Mouse (Mus musculus) lung, embryonic 14.5 days (tissue): ENCODE data around the gene Fbxo9. TPM values are rescaled to one million over a fixed set of nuclear protein-coding genes. Genes with fewer than 3 reads are reported as not detected.

ENCODE experiments used
- ATAC-seq: fragments of 200-750 bp; cut with Nextera tagmentation; 2 replicates; pipeline ENCODE4 v1.8.0; 2017; ENCODE audit warnings: mild to moderate bottlenecking, moderate TSS enrichment, moderate library complexity; ENCODE audit not compliant: insufficient read depth
- DNase-seq: peaks from one replicate; pipeline ENCODE4 v3.0.0-alpha.2; 2015
- H3K27ac ChIP-seq: fragments of 300-500 bp; sonication (generic); 2 replicates; pipeline ENCODE4 v1.5.1; 2014; ENCODE audit warnings: low read depth, mild to moderate bottlenecking, moderate library complexity
- H3K27me3 ChIP-seq: fragments of 300-500 bp; sonication (generic); 2 replicates; pipeline ENCODE4 v1.6.1; 2014; ENCODE audit warnings: low read length, control low read depth; ENCODE audit not compliant: insufficient read depth
- H3K36me3 ChIP-seq: fragments of 300-500 bp; sonication (generic); 2 replicates; pipeline ENCODE4 v1.6.1; 2014; ENCODE audit warnings: control low read depth; ENCODE audit not compliant: insufficient read depth
- H3K4me1 ChIP-seq: fragments of 300-500 bp; sonication (generic); 2 replicates; pipeline ENCODE4 v1.6.1; 2014; ENCODE audit warnings: antibody characterized with exemption, control low read depth; ENCODE audit not compliant: insufficient read depth
- H3K4me2 ChIP-seq: fragments of 300-500 bp; sonication (generic); 2 replicates; pipeline ENCODE4 v1.6.1; 2014; ENCODE audit warnings: mild to moderate bottlenecking
- H3K4me3 ChIP-seq: fragments of 300-500 bp; sonication (generic); 2 replicates; pipeline ENCODE4 v1.5.1; 2014; ENCODE audit warnings: low read depth, low read length
- H3K9ac ChIP-seq: fragments of 300-500 bp; sonication (generic); 2 replicates; pipeline ENCODE4 v1.6.1; 2014
- H3K9me3 ChIP-seq: fragments of 300-500 bp; sonication (generic); 2 replicates; pipeline ENCODE4 v1.6.1; 2016; ENCODE audit warnings: low read depth, low read length, control low read depth
- CTCF ChIP-seq: IDR thresholded peaks from 2 replicates; pipeline ENCODE4 v1.5.1; 2016; ENCODE audit warnings: antibody characterized with exemption, low read depth
- WGBS: fragments of 180-500 bp; shearing (Covaris S2); extraction: QIAGEN DNeasy Blood & Tissue Kit; methylation state at CpG from one replicate; pipeline ENCODE4 v1.1.7; 2014; 5-methylcytosine and 5-hydroxymethylcytosine counted together
- polyA plus RNA-seq: library from polyadenylated mRNA; unstranded; fragments of >200 nt; fragmentation: Nextera tagmentation; extraction: Ambion mirVana; gene quantifications from 2 replicates; pipeline ENCODE4 v1.2.1, GENCODE M21; 2014

Gene Fbxo9
- polyA plus RNA-seq, 1 experiment from 2014 or later: 41.8 TPM

DNA sequence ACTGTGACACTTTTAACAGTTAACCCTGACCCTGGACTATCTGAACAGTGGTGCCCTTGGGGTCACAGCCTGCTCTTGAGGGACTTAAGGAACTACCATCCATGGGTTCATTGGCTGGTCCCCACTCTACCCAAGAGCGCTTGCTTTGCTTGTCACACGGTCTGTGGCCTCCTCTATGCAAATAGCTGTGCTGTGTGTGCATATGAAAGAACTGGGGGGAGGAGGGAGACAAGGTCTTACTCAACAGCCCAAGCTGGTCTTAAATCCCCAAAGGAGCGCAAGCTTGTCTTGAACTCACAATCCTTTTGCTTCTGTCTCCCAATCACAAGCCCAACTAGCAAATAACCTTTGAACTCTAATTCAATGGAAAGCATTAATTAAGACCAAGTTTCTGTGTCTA lies 54.6 kb downstream of the Fbxo9 start:
- DNase-seq: no peak
- H3K27me3 ChIP-seq: no peaks in the 10 kb centered on the region
- no peak for TF ChIP-seq CTCF
- H3K4me3 ChIP-seq: no peak overlapping the region
- H3K9me3 ChIP-seq: no peaks in the 10 kb centered on the region
- no peaks in the 10 kb centered on the region for H3K36me3 ChIP-seq
- no peak for ATAC-seq
- no peak overlapping the region for H3K4me2 ChIP-seq
- H3K9ac ChIP-seq: no peak overlapping the region
- no peak overlapping the region for H3K27ac ChIP-seq
- 76% methylated on average over 3 of the region's 3 CpGs for WGBS
- H3K4me1 ChIP-seq: no peaks in the 10 kb centered on the region

DNA sequence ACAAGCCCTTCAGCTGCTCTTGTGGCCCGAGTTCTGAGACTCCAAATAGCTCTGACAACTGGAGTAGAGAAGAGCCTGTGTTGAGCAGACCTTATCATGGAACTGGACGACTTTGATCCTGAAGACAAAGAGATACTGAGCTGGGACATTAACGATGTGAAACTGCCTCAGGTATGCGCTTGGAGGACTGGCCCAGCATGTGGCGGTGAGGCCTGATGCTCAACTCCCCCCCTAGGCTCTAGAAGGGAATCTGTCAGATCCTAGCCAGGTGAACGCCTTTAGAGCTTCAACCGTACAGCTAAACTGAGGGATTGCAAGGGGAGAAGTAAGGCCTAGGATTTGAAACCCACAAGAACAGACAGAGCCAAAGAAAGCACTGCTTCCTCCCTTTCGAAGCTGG lies 55.0 kb downstream of the Fbxo9 start:
- 65% methylated on average over 8 of the region's 8 CpGs for WGBS
- DNase-seq (no peak), ATAC-seq (no peak)
- no peaks in the 10 kb centered on the region for H3K9me3 ChIP-seq
- H3K27me3 ChIP-seq: no peaks in the 10 kb centered on the region
- H3K27ac ChIP-seq: no peak overlapping the region
- no peaks in the 10 kb centered on the region for H3K36me3 ChIP-seq
- no peak overlapping the region for H3K9ac ChIP-seq
- H3K4me2 ChIP-seq: no peak overlapping the region
- H3K4me1 ChIP-seq: no peaks in the 10 kb centered on the region
- no peak for TF ChIP-seq CTCF
- no peak overlapping the region for H3K4me3 ChIP-seq

DNA sequence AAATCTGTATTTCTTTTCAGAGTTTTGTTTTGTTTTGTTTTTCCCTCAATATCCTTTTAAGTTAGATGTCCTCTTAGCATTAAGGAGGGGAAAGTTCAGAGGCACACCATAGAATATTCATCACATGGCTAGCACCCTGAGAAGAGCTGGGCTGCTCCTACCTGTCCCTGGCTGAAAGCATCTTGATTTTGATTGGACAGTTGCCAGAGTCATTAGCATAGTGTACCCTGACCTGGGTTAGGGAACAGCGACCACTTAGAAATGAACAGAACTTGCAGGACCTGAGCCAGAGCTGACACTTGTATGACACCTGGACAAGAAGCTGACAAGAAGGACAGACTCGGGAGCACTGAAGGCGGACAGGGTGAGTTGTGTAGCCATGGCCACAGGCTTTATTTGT lies 57.2 kb downstream of the Fbxo9 start, which contains the start of gene Gcm1:
Gene Gcm1 (plus strand): TSS at position 248 of the 400 bp plus-strand sequence.
- Histone ChIP-seq H3K9me3 (no peaks in the 10 kb centered on the region), H3K4me1 (no peaks in the 10 kb centered on the region), H3K36me3 (no peaks in the 10 kb centered on the region), H3K4me2 (no peak within 1 kb of the TSS), H3K27ac (no peak within 1 kb of the TSS), H3K4me3 (no peak within 1 kb of the TSS), H3K27me3 (no peaks in the 10 kb centered on the region), H3K9ac (no peak within 1 kb of the TSS)
- DNase-seq: no peak
- TF ChIP-seq CTCF: no peak
- WGBS: 41% methylated on average over 3 of the region's 3 CpGs
- no peak for ATAC-seq

DNA sequence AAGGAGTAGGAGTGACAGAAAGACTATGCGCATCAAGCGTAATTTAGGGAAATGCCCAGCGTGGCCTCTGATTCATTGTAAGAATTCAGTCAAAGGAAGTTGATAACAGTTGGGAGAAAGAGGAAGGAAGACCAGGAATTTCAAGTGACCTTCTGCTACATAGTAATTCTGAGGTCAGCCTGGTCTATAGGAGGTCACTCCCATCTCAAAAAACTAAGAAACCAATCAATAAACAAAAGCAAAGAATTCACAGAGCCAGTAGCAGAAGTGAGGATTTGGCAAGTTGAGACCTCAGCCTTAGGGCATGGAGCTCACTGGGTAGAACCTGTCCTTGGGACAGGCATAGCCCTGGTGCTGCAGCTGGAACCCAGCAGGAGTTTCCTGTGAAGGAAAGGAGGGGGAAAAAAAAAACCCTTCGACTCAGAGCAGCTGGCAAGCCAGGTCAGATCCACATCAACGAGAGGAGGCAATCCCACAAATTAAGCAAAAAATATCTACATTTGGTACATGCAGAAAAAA lies 58.4 kb downstream of the Fbxo9 start:
- 48% methylated on average over 5 of the region's 5 CpGs for WGBS
- no peaks in the 10 kb centered on the region for H3K9me3 ChIP-seq
- H3K36me3 ChIP-seq: no peaks in the 10 kb centered on the region
- H3K27me3 ChIP-seq: no peaks in the 10 kb centered on the region
- H3K4me1 ChIP-seq: 0 out of 2 replicates have a peak, but pooled peaks cover under 1% of the 10 kb centered on the region
- no peak overlapping the region for H3K4me3 ChIP-seq
- DNase-seq: no peak
- no peak for TF ChIP-seq CTCF
- ATAC-seq: no peak
- no peak overlapping the region for H3K27ac ChIP-seq
- no peak overlapping the region for H3K9ac ChIP-seq
- H3K4me2 ChIP-seq: no peak overlapping the region

DNA sequence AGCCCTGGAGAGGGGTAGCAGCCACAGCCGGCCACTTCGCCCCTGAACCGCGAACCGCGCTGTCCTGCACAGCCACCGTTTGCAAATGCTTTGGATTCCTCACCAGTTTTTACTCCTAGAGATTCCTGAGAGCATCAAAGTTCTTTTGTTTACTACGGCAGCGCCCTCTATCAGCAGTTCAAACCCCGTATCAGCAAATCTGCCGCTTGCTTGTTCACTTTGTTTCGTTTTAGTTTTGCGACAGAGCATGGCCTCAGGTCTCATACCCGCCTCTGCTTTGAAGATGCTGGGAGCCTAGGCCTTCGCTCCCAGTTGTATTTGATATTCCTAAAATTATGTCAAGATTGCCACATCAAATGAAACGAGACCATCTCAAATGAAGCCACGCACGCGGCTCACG lies 62.1 kb downstream of the Fbxo9 start:
- TF ChIP-seq CTCF: no peak
- peak; percentile 44 for DNase-seq
- Histone ChIP-seq H3K4me3 (no peak overlapping the region), H3K27me3 (no peaks in the 10 kb centered on the region), H3K27ac (no peak overlapping the region), H3K9ac (no peak overlapping the region), H3K36me3 (no peaks in the 10 kb centered on the region), H3K4me1 (0 out of 2 replicates have a peak, but pooled peaks cover 5% of the 10 kb centered on the region), H3K9me3 (no peaks in the 10 kb centered on the region), H3K4me2 (peak overlapping the region; percentile 31)
- ATAC-seq: no peak
- WGBS: 40% methylated on average over 20 of the region's 20 CpGs

DNA sequence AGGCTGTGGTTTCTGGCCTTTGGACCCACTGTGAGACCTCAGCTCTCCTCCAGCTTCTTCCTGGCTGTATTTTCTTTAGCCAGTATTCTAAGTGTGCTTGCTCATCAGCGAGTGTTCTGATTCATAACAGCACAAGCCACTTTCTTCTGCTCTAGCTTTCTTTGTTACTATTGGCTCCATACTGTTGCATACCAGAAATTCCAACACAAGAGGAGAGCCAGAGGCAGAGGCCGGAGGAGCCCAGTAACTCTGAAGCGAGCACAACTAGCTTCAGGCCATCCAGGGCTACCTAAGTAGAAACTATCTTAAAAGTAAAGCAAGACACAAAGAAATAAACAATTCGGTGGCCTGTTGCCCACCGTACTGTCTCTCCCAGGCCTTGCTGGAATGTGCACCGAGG lies 63.7 kb downstream of the Fbxo9 start:
- Histone ChIP-seq H3K9me3 (no peaks in the 10 kb centered on the region), H3K27ac (peak overlapping the region; percentile 72; the same call in 1 of the 2 replicates), H3K4me3 (no peak overlapping the region), H3K9ac (no peak overlapping the region), H3K4me1 (0 out of 2 replicates have a peak, but pooled peaks cover 5% of the 10 kb centered on the region), H3K36me3 (no peaks in the 10 kb centered on the region), H3K27me3 (no peaks in the 10 kb centered on the region), H3K4me2 (no peak overlapping the region)
- peak; percentile 85 for ATAC-seq
- no peak for TF ChIP-seq CTCF
- DNase-seq: peak; percentile 69
- 26% methylated on average over 6 of the region's 6 CpGs for WGBS

DNA sequence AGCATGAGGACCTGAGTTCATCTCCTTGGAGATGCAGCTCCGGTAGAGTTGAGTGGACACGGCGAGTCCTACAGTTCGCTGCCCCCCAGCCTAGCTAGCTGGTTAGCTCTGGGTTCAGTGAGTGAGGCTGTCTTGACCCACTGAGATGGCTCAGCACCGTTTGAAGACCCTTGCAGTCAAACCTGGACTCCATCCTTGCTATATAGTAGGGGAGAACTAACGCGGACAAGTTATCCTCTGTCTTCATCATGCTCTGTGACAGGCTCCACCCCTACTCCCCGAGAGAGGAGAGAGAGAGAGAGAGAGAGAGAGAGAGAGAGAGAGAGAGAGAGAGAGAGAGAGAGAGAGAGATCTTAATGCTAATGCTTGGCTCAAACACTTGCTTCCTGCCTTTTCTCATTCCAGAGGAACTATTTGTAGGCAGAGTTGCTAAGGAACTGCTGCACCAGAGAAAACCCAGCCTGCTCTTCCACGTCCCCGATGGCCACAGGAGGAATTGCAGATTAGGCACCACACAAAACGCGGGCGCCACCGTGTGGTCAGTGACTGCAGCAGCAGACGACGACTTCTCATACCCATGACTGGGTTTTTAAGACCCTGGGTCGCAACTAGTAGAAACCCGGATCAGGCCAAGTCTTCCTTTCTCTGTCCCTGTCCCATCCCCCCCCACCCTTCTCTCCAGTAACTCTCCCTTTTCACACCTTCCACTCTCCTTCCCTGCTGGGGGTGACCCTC lies 69.9 kb downstream of the Fbxo9 start:
- DNase-seq: peak; percentile 93
- WGBS: 35% methylated on average over 18 of the region's 18 CpGs
- H3K4me3 ChIP-seq: no peak overlapping the region
- H3K4me1 ChIP-seq: no peaks in the 10 kb centered on the region
- no peak overlapping the region for H3K4me2 ChIP-seq
- peak; percentile 68 for ATAC-seq
- H3K36me3 ChIP-seq: no peaks in the 10 kb centered on the region
- no peaks in the 10 kb centered on the region for H3K27me3 ChIP-seq
- H3K9ac ChIP-seq: no peak overlapping the region
- H3K27ac ChIP-seq: no peak overlapping the region
- TF ChIP-seq CTCF: peak; percentile 100
- no peaks in the 10 kb centered on the region for H3K9me3 ChIP-seq
